Mouse (Mus musculus) layer of hippocampus, adult 18-20 months (tissue): ENCODE data around the gene Arhgap24. TPM values are rescaled to one million over a fixed set of nuclear protein-coding genes. Genes with fewer than 3 reads are reported as not detected.
"Not testable (repeated sequence)": the region's sequence is repeated elsewhere in the genome, so short reads cannot be mapped to it uniquely, and the experiment has no call there.

Experiments
- DNase-seq, 2 experiments: peaks; one replicate each; pipeline ENCODE4 v3.0.0; 2022; ENCODE audit warnings: low spot score in 2 of 2
- total RNA-seq, 2 experiments: library from RNA; stranded (reverse); gene quantifications; 2 replicates each; pipeline ENCODE4 v1.2.3; 2021

Gene Arhgap24
- total RNA-seq, 2 experiments from 2014 or later, result 5.5 to 6.0 TPM

DNA sequence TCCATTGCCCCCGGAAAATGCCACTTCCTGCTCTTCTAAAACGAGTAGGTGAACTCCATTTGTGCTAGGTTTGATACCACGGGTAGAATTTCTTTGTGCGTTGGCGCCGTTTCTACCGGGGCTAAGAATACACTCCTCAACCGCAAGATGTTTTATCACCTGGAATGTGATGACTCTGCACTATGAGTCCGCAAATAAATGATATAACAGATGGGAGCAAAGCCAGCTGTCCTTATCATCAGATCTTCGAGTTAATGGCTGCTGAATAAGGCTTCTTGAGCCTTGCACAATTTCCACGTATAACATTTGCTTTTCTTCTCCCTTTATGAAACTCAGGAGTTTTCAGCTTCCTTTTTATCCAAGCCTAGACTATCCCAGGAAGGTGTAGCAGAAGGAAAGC is 378.6 kb downstream of the Arhgap24 start:
- DNase-seq, result no peak

DNA sequence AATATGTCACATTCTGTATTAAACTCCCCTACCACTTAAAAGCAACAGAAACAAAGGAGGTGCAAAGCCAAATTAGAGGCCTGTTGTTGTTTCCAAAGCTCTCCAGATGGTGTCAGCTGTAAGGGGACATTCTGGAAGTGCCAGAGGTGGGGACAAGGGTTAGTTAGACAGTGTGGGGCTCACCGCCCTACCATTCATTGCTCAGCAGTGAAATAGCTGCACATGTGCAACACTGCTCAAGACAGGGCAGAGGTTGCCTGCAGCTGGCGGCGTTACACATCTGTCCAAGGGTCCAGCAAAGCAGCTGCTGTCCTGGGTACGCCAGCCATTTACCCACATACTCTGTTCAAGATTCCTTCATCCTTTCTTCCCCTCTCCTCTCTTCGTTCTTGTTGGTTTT is 387.0 kb downstream of the Arhgap24 start:
- DNase-seq, result no peak

DNA sequence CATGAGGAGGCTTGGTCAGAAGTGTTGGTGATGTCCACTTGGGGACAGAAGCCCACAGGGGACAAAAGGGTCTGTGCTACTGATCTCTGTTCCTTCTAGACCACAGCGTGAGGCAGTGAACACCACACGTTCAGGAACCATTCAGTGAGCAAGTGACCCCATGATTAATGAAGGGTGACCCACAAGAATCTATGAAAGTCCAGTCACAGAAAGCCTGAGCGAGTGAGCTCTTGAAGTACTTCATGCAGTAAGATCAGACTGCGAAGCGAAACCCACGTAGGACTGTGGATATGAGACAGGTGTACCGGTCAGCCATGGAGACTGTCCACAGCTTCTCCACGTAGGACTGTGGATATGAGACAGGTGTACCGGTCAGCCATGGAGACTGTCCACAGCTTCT is 391.8 kb downstream of the Arhgap24 start:
- not testable (repeated sequence) for DNase-seq

DNA sequence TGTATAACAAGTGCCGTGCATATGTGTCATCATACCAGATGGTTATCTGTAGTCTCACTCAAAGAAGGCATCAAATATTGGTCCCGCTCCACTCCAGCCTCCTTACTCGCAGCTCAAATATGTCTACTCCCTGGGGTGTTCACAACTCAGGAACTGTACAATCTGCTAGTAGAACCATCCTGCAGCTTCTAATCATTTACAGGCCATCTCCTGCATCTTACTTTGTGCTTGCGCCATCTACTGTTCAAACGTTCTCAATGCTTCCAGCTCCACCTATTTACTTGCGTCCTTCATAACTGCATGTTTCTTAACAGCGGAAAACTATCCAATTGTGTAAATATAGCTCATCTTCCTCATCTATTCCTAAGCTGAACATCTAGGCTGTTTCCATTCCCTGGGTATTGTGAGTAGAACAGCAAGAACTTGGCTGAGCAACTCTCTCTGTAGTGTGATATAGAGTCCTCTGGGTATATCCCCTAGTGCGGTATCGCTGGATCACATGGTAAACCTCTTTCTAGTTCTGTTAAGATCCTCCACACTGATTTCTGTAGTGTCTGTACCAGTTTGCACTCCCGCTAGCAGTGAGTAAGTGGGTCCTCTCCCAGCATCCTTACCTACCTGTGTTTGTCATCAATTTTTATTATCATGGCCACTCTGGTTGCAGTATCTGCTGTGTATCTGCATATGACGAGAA is 393.6 kb downstream of the Arhgap24 start:
- DNase-seq, result peak; percentile 50 to 90

DNA sequence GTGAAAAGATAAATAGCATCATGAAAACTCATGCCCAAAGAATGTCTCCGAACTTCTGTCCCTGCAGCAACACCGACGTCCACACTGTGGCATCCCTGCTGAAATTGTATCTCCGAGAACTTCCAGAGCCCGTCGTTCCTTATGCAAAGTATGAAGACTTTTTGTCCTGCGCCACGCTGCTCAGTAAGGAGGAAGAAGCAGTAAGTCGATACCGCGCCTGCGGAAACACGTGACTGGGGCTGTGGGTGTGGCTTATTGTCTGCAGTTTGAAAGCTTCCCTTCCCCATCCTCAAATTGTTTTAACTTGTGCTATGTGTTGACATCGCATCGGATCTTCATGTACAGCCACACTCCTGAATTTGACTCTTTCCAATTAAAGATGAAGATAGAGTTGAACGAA is 394.4 kb downstream of the Arhgap24 start:
- no peak for DNase-seq

DNA sequence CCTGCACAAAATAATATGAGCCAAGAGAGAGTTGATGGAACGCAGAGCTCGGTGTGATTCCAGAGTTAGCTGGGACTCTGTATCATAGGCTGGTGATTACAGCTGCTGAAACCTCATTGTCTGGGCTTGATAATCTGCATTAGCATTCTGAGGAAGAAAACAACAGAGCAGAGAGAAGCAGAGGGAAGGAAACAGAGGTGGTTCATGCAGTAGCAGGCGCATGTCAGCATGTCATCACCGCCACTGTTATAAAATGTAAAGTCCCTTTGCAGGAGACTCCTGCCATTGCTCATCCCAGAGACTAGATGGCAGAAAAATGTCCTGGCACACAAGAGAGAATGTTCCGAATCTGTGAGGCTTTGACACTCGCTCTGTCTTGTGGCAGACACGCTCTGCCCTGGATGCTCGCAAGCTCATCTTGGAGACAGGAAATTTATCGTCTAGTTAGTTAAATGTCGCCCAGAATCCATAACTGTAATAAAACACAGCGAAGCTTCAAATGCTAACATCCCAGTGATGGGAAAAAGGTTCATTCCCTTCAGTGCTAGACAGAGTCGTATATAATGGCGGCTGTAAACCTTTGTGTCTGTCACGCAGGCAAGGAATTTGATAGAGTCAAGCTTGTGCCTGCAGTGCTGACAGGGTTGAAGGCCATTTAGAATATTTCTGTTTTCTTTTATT is 407.4 kb downstream of the Arhgap24 start:
- DNase-seq, result no peak

DNA sequence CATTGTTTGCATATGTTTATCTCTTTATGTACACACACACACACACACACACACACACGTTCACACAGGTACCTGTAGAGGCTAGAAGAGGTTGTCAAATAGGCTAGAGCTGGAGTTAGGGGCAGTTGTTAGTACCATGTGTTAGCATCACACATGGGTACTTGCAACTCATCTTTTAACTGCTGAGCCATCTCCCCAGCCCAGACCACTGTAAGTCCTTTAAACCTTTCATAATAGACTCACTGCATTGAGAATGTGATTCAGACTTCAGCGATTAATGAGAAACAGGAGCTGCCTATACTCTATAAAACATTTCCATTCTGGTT is 407.9 kb downstream of the Arhgap24 start:
- no peak for DNase-seq

DNA sequence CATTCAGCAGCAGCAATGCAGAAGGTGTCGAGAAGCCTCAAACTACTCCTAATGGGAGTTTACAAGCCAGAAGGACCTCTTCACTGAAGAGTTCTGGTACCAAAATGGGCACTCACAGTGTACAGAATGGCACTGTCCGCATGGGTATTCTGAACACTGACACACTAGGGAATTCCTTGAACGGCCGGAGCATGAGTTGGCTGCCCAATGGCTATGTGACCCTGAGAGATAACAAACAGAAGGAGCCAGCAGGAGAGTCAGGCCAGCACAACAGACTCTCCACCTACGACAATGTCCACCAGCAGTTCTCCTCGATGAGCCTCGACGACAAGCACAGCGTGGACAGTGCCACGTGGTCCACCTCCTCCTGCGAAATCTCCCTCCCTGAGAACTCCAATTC is 411.0 kb downstream of the Arhgap24 start:
- no peak for DNase-seq

DNA sequence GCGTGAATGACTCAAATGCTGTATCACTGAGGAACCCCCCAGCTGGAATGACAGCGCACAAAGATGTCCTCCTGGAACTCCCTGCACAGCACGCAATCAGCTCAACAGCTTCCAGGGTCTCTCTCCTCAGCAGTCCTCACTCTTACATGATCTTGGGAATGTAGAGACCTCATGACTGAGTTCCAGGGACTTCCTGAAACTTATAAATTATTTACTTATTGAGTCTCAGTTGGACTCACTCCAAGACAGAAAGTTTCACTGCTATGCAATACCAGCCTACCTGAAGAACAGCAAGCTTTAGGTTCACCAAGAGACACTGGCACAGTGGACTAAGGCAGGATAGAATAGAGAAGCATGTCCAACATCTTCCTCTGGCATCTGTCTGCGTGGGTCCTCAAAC is 417.1 kb downstream of the Arhgap24 start:
- no peak for DNase-seq

DNA sequence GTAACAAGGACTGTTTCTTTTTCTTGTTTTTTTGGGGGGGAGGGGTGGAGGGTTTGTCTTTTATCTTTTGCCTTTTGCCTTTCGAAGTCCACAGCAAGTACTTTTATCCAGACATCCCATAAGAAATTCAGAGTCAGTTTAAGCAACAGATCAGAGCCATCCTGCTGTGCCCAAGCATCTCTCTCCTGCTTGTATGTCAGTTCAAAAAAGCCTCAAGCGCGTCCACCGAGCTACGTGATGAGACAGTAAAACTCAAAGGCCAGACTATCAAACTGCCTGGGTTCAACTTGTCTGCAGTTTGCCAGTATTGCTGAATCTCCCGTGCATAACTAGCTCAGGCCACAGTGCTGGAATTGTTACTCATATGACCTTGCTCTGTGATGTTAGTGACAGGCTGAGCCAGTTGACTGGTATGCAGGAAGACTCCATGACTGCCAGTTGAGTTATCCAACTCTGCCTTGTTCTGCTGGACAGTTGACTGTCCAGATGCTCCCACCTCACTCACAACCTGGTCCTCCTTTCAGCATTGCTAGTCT is 418.6 kb downstream of the Arhgap24 start:
- no peak for DNase-seq

DNA sequence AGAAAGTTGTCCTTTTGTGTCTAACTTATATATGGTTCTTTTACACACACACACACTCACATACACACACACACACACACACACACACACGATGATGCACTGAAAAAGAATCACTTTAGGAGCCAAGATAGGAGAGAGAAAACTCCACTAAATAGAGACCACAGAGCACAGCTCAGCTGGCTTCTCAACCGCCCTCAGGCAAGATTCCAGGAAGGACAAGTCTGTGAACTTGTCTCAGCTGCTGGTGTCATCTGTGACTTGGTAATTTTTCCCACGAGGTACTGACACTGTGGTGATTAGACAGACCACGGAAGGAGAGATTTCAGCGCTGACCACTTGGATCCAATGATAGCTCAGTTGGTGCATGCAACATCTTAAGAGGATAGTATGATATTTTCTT is 420.0 kb downstream of the Arhgap24 start:
- no peak for DNase-seq

DNA sequence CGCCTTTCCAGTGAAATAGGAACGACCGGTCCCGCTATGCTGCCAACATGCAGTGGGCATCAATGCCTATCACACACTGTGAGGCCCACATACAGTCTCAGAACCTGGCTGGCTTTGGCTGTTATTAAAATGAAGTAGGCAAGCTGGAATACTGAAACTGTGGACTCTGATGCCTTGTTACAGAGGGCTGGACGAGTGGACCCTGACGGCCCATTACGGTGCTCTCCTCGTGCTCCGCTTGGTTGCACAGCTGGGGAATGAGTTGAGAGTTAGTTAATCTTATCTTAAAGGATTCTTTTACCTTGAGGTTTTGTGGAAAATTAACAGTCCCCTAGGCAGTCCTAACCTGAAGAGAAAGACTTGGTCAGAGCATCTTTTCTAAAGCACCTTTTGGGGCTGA is 422.3 kb downstream of the Arhgap24 start:
- no peak for DNase-seq

DNA sequence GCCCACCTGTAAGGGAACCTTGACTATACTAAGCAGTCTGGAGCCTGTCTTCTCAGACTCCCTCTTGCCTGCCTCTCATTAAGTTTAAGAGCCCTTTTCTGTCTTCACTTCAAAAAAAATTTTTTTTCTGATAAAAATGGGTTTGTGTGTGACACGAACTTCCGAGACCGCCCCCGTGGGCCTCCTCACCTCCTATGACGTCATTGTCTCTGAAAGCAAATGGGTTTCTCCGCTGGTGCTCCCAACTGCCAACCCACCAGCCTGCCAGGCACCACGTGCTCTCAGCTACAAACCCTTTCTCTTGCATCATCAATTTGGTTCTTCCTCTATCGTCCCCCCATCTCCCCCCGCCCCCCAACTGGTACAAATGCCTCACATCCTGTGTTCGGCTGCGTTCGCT is 422.9 kb downstream of the Arhgap24 start:
- peak; percentile 44 to 47 for DNase-seq

DNA sequence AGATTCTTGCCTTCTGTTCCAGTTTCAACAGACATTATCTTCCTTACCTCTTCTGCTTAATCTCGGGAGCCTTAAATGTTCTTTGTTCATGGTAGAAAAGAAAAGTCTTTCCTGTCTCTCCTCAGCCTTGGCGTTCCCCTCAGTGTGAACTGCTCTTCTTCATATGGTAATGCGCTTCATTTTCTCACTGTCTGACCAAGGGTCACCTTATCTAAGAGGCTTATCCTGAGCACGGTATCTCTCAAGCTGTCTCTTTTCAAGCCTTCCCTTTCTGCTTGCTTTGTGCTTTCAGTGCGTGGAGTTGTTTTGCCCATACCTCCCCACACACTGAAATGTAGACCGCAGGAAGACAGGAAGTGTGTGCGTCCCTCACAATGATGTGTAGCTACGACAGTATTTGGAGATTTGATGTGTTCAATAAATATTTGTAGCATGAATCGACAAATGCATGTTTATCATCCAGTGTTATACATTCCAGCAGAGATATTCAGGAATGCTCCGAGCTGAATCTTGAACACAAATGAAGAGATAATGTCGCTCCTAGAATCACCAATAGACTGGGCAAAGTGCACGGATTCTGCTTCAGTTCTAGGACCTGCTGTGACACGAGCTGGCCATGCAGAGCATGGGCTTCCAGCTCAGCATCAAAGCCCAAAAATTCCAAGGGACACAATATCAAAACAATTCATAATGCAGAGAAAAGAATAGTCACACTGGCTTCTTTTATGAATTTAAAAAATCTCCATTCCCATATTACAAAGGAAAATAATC is 424.4 kb downstream of the Arhgap24 start:
- no peak for DNase-seq

DNA sequence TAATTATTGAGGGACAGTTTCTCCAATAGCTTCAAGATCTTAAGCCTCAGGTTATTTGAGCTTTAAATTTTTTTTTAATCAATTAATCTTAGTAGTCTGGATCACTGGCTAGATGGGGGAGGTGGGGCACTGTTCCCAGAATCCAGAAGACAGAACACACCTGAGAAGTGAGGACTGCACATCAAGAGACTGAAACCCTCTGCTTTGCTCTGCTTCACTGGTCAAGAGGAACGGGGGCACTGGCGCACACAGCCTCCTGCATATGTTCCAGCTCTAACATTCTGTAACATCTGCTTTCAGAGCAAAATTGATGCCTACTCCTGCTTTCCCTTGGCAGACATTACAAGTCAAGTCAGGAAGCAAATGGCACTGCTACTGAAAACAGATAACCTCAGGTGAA is 439.0 kb downstream of the Arhgap24 start:
- no peak for DNase-seq

DNA sequence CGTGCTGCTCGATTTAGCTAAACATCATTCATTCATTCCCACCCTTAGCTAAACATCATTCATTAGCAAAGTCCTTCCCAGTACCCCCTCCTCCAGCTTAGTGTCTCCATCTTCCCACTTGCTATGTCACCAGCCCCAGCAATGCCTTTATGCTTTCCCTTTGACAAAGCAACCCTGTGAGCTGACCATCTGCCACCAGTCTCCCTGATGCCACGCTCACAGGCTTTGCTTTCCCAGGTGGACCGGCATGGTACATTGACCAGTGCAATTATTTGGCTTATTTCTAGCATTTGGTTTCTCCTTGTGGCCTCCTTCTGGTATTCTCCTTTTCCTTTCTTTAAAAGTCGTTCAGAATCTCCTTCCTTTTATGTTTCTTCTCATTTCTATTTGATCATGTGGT is 445.6 kb downstream of the Arhgap24 start:
- DNase-seq, result no peak

DNA sequence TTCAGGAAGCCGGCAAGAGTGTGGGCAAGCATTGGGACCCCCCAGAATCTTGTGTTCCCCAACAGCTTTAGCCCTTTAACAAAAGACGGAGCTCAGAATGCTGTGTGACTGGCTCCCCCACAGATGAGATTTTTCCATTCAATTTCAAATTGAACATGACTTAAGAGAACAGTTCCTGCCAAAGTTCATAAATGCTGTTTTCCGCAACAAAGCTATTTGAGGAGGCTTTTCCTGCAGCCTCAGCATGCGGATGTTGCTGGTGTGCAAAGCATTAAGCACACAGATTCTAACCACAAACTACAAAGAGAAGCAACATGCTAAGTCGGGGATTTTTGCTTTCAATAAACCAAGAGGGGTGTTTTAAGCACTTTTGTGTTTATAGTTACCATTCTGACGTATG is 449.0 kb downstream of the Arhgap24 start:
- DNase-seq, result no peak

DNA sequence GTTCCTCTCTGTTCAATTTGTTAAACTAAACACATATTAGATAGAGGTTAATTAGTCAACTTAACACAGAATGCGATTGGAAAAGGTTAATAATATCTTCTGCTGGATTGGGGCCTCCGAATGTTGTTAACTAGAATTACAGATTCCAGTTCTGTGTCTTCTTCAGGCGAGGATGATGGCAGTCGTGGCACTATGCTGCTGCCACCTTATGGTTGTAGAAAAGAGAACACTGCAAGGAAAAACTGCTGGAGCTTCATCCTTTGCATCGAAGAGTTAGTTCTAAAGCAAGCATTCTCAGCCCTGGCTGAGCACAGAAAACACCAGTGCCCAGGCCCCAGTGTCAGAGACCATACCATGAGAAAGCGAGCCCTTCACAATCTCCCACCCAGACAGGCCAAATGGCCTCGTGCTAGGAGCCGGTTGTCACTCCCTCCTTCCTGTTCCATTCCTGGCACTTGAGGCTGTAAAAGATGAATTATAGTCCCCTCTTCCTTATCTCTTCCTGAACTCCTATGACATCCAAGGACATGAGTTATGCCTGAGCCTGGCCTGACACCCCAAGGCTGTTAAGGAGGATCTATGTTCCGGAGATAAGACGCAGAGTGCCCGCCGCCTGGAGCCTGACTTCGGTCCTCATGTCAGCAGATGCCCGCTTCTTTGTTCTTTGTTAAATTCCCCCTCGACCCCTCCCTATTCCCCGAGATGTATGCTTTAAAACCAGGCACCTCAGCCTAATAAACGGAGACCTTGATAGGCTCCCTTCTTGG is 462.9 kb downstream of the Arhgap24 start:
- not testable (repeated sequence) for DNase-seq

DNA sequence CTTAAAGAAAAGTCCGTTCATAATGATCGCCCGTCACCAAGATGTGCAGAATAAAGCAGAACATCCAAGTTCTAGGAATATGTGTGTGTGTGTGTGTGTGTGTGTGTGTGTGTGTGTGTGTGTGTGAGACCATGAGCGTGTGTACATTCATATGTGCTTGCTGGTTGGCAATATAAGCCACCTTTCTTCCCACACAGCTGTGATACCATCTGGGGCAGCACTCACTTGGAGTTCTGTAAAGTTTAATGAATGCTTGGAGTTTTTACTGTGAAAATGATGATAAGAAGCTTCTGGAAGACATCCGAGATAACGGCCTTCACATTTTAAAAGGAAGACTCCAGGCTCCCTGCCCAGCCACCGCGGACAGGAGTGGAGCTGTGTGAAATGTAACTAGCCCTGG is 465.4 kb downstream of the Arhgap24 start:
- DNase-seq, result peak; percentile 39 to 69

DNA sequence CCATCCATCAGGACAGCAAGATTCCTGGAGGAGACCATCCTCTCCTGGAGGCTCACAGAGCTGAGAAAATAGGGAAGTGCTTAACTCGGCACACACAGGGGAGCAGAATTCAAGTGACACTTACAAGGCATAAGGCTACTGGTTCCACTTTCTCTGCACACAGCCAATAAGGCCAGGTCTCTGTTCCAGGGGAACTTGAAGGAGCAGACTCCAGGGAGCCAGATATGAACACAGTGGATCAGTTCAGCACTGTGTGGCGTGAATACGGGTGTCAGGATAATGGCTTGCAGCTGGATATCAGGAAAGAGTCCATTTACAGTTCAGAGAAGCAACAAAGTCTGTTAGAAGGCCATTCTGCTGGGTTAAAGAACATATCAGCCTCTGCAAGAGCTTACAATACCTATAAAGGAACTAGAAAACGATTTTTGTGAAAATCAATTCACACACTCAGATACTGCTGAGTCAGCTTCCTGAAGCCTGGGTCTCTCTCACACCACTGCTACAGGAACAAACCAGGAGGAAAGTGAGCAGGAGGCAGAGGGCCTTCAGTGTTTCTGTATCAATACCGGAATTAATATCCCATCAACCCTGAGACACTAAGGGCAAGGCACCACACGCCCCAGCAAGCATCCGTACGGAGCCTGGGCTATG is 466.0 kb downstream of the Arhgap24 start:
- no peak for DNase-seq
